Mouse (Mus musculus) embryonic facial prominence, embryonic 11.5 days (tissue): ENCODE data around the gene Syn3. TPM values are rescaled to one million over a fixed set of nuclear protein-coding genes. Genes with fewer than 3 reads are reported as not detected.

ENCODE experiments used
- ATAC-seq: fragments of 200-750 bp; cut with Nextera tagmentation; replicated peaks from 2 replicates; pipeline ENCODE4 v1.8.0; 2017; ENCODE audit warnings: low read depth; ENCODE audit not compliant: insufficient number of reproducible peaks, low FRiP score, low TSS enrichment
- DNase-seq: peaks from one replicate; pipeline ENCODE4 v3.0.0-alpha.2; 2015; ENCODE audit warnings: low spot score
- H3K27ac ChIP-seq: fragments of 300-500 bp; sonication (generic); replicated peaks from 2 replicates; pipeline ENCODE4 v1.5.1; 2014; ENCODE audit warnings: mild to moderate bottlenecking, low read depth, low read length, control low read depth
- H3K27me3 ChIP-seq: fragments of 300-500 bp; sonication (generic); 2 replicates; pipeline ENCODE4 v1.6.1; 2014; ENCODE audit warnings: mild to moderate bottlenecking, low read length, moderate library complexity, mixed read lengths; ENCODE audit not compliant: control insufficient read depth, insufficient read depth
- H3K36me3 ChIP-seq: fragments of 300-500 bp; sonication (generic); replicated peaks from 2 replicates; pipeline ENCODE4 v1.6.1; 2014; ENCODE audit warnings: low read depth, mild to moderate bottlenecking, low read length, moderate library complexity, mixed read lengths; ENCODE audit not compliant: control insufficient read depth, insufficient read depth
- H3K4me1 ChIP-seq: fragments of 300-500 bp; sonication (generic); 2 replicates; pipeline ENCODE4 v1.6.1; 2014; ENCODE audit warnings: low read length, mixed read lengths; ENCODE audit not compliant: control insufficient read depth, insufficient read depth
- H3K4me2 ChIP-seq: fragments of 300-500 bp; sonication (generic); 2 replicates; pipeline ENCODE4 v1.6.1; 2014; ENCODE audit warnings: low read depth, mild to moderate bottlenecking, control low read depth, low read length, moderate library complexity
- H3K4me3 ChIP-seq: fragments of 300-500 bp; sonication (generic); 2 replicates; pipeline ENCODE4 v1.5.1; 2014; ENCODE audit warnings: low read depth, low read length, control low read depth
- H3K9ac ChIP-seq: fragments of 300-500 bp; sonication (generic); replicated peaks from 2 replicates; pipeline ENCODE4 v1.6.1; 2014; ENCODE audit warnings: mild to moderate bottlenecking, control low read depth, low read length
- H3K9me3 ChIP-seq: fragments of 300-500 bp; sonication (generic); replicated peaks from 2 replicates; pipeline ENCODE4 v1.6.1; 2016; ENCODE audit warnings: mild to moderate bottlenecking, low read length, inconsistent platforms, mixed read lengths; ENCODE audit not compliant: control insufficient read depth
- WGBS: fragments of 180-500 bp; shearing (Covaris S2); extraction: QIAGEN DNeasy Blood & Tissue Kit; methylation state at CpG from one replicate; pipeline ENCODE4 v1.1.7; 2014; 5-methylcytosine and 5-hydroxymethylcytosine counted together
- polyA plus RNA-seq: library from polyadenylated mRNA; unstranded; fragments of >200 nt; fragmentation: Nextera tagmentation; extraction: Ambion mirVana; gene quantifications from 2 replicates; pipeline ENCODE4 v1.2.1, GENCODE M21; 2014

Syn3 gene
- polyA plus RNA-seq, 1 experiment from 2014 or later = 3.1 TPM

GRCm38 (mm10) chr10:86139061-86139681 lies 359.5 kb downstream of the Syn3 start:
- DNase-seq = no peak
- 52% methylated on average over 8 of the region's 8 CpGs for WGBS
- Histone ChIP-seq H3K27ac (no peak overlapping the region), H3K9ac (no peak overlapping the region), H3K4me1 (no peaks in the 10 kb centered on the region), H3K27me3 (no peaks in the 10 kb centered on the region), H3K4me3 (no peak overlapping the region), H3K4me2 (no peak overlapping the region), H3K36me3 (no peaks in the 10 kb centered on the region), H3K9me3 (no peaks in the 10 kb centered on the region)
- no peak for ATAC-seq

- no peak for DNase-seq
- Histone ChIP-seq H3K36me3 (no peaks in the 10 kb centered on the region), H3K4me1 (no peaks in the 10 kb centered on the region), H3K27me3 (no peaks in the 10 kb centered on the region), H3K4me2 (no peak overlapping the region), H3K27ac (no peak overlapping the region), H3K9me3 (no peaks in the 10 kb centered on the region), H3K4me3 (no peak overlapping the region), H3K9ac (no peak overlapping the region)
- 70% methylated on average over 5 of the region's 5 CpGs for WGBS
- ATAC-seq = no peak
Observed at GRCm38 (mm10) chr10:86137589-86138173, 361.0 kb downstream of the Syn3 start.

- no peak overlapping the region for H3K4me3 ChIP-seq
- no peaks in the 10 kb centered on the region for H3K36me3 ChIP-seq
- H3K27me3 ChIP-seq = no peaks in the 10 kb centered on the region
- ATAC-seq = no peak
- H3K4me2 ChIP-seq = no peak overlapping the region
- no peaks in the 10 kb centered on the region for H3K4me1 ChIP-seq
- H3K9ac ChIP-seq = no peak overlapping the region
- WGBS = 49% methylated on average over 3 of the region's 3 CpGs
- no peak overlapping the region for H3K27ac ChIP-seq
- no peak for DNase-seq
- H3K9me3 ChIP-seq = no peaks in the 10 kb centered on the region
Observed at GRCm38 (mm10) chr10:86137106-86137505, 361.6 kb downstream of the Syn3 start.

- no peak for ATAC-seq
- WGBS = 88% methylated on average over 1 of the region's 1 CpGs
- DNase-seq = no peak
Observed at GRCm38 (mm10) chr10:86136249-86136648, 362.4 kb downstream of the Syn3 start.

GRCm38 (mm10) chr10:86134848-86135247 lies 363.8 kb downstream of the Syn3 start:
- Histone ChIP-seq H3K9ac (no peak overlapping the region), H3K4me1 (no peaks in the 10 kb centered on the region), H3K27ac (no peak overlapping the region), H3K4me3 (no peak overlapping the region), H3K36me3 (no peaks in the 10 kb centered on the region), H3K9me3 (no peaks in the 10 kb centered on the region), H3K4me2 (no peak overlapping the region), H3K27me3 (no peaks in the 10 kb centered on the region)
- 72% methylated on average over 6 of the region's 6 CpGs for WGBS
- DNase-seq = no peak
- ATAC-seq = no peak

More at GRCm38 (mm10) chr10:86136249-86136648, 362.4 kb downstream of the Syn3 start:
- no peaks in the 10 kb centered on the region for H3K4me1 ChIP-seq
- H3K27me3 ChIP-seq = no peaks in the 10 kb centered on the region
- no peaks in the 10 kb centered on the region for H3K36me3 ChIP-seq
- H3K9me3 ChIP-seq = no peaks in the 10 kb centered on the region
- H3K9ac ChIP-seq = no peak overlapping the region
- H3K4me3 ChIP-seq = no peak overlapping the region
- no peak overlapping the region for H3K27ac ChIP-seq
- no peak overlapping the region for H3K4me2 ChIP-seq

- WGBS = 77% methylated on average over 5 of the region's 5 CpGs
- H3K27me3 ChIP-seq = no peaks in the 10 kb centered on the region
- H3K4me2 ChIP-seq = no peak overlapping the region
- H3K4me1 ChIP-seq = no peaks in the 10 kb centered on the region
- no peak overlapping the region for H3K4me3 ChIP-seq
- no peak overlapping the region for H3K9ac ChIP-seq
- ATAC-seq = no peak
- no peaks in the 10 kb centered on the region for H3K9me3 ChIP-seq
- H3K27ac ChIP-seq = no peak overlapping the region
- DNase-seq = no peak
- H3K36me3 ChIP-seq = no peaks in the 10 kb centered on the region
Observed at GRCm38 (mm10) chr10:86134336-86134735, 364.4 kb downstream of the Syn3 start.

GRCm38 (mm10) chr10:86132420-86132956 lies 366.2 kb downstream of the Syn3 start:
- no peak for DNase-seq
- H3K4me1 ChIP-seq = no peaks in the 10 kb centered on the region
- H3K4me3 ChIP-seq = no peak overlapping the region
- no peaks in the 10 kb centered on the region for H3K27me3 ChIP-seq
- WGBS = 76% methylated on average over 10 of the region's 10 CpGs
- no peak overlapping the region for H3K4me2 ChIP-seq
- no peaks in the 10 kb centered on the region for H3K36me3 ChIP-seq
- ATAC-seq = no peak
- no peak overlapping the region for H3K27ac ChIP-seq
- no peak overlapping the region for H3K9ac ChIP-seq
- no peaks in the 10 kb centered on the region for H3K9me3 ChIP-seq

- ATAC-seq = no peak
Observed at GRCm38 (mm10) chr10:86129046-86129445, 369.6 kb downstream of the Syn3 start.

More at GRCm38 (mm10) chr10:86129046-86129445, 369.6 kb downstream of the Syn3 start:
- H3K9ac ChIP-seq = no peak overlapping the region
- no peak overlapping the region for H3K4me3 ChIP-seq
- DNase-seq = no peak
- H3K36me3 ChIP-seq = no peaks in the 10 kb centered on the region
- no peaks in the 10 kb centered on the region for H3K4me1 ChIP-seq
- H3K4me2 ChIP-seq = no peak overlapping the region
- no peaks in the 10 kb centered on the region for H3K27me3 ChIP-seq
- no peaks in the 10 kb centered on the region for H3K9me3 ChIP-seq
- WGBS = 91% methylated on average over 6 of the region's 6 CpGs
- H3K27ac ChIP-seq = no peak overlapping the region
